Mouse (Mus musculus): ENCODE results near the gene Hist1h2ag. TPM values are rescaled to one million over a fixed set of nuclear protein-coding genes. Genes with fewer than 3 reads are reported as not detected.

Gene Hist1h2ag
- polyA plus RNA-seq, 1 experiment from 2014 or later = 9.4 TPM

- TF ChIP-seq CTCF (IDR thresholded peaks at IDR 0.05; ENCODE audit: low read depth) (no peak), EP300 (IDR thresholded peaks at IDR 0.05; ENCODE audit: low read depth) (peak; percentile 77)
- H3K4me2 ChIP-seq (ENCODE audit: low read depth, low read length) = peak overlapping the region; percentile 73
- H3K4me1 ChIP-seq (ENCODE audit: insufficient read depth) = peaks cover 7% of the 10 kb centered on the region
- ATAC-seq = peak; percentile 50
- peak overlapping the region; percentile 62 for H3K4me3 ChIP-seq (ENCODE audit: low read depth, low read length)
- H3K36me3 ChIP-seq (replicated peaks; ENCODE audit: insufficient read depth, low read length) = no peaks in the 10 kb centered on the region
- no peaks in the 10 kb centered on the region for H3K27me3 ChIP-seq (ENCODE audit: insufficient read depth, low read length)
- WGBS (ENCODE audit: insufficient replicate concordance) = 1% methylated on average over 35 of the region's 35 CpGs
- H3K27ac ChIP-seq (ENCODE audit: low read depth) = peak overlapping the region; percentile 66
- H3K9ac ChIP-seq (replicated peaks) = peak overlapping the region; percentile 72
- peak; percentile 91 for DNase-seq
- no peaks in the 10 kb centered on the region for H3K9me3 ChIP-seq (ENCODE audit: low read length)
These were observed 16.4 kb downstream of the Hist1h2ag start for GRCm38 (mm10) chr13:22026058-22027031.

GRCm38 (mm10) chr13:22022241-22022640, 20.5 kb downstream of the Hist1h2ag start:
- WGBS (ENCODE audit: insufficient replicate concordance) = under 1% methylated on average over 9 of the region's 9 CpGs

GRCm38 (mm10) chr13:22021581-22021980, 21.2 kb downstream of the Hist1h2ag start:
- 0% methylated on average over 11 of the region's 11 CpGs for WGBS (ENCODE audit: insufficient replicate concordance)
- peak; percentile 38 for ATAC-seq

More at GRCm38 (mm10) chr13:22022241-22022640, 20.5 kb downstream of the Hist1h2ag start:
- H3K4me1 ChIP-seq (ENCODE audit: insufficient read depth) = peaks cover 7% of the 10 kb centered on the region
- no peaks in the 10 kb centered on the region for H3K27me3 ChIP-seq (ENCODE audit: insufficient read depth, low read length)
- H3K9me3 ChIP-seq (ENCODE audit: low read length) = no peaks in the 10 kb centered on the region
- ATAC-seq (peak; percentile 72), DNase-seq (peak; percentile 88)
- peak overlapping the region; percentile 59 for H3K4me3 ChIP-seq (ENCODE audit: low read depth, low read length)
- peak overlapping the region; percentile 65 for H3K9ac ChIP-seq (replicated peaks)
- no peaks in the 10 kb centered on the region for H3K36me3 ChIP-seq (replicated peaks; ENCODE audit: insufficient read depth, low read length)
- peak overlapping the region; percentile 74 for H3K27ac ChIP-seq (ENCODE audit: low read depth)
- peak overlapping the region; percentile 81 for H3K4me2 ChIP-seq (ENCODE audit: low read depth, low read length)
- TF ChIP-seq EP300 (IDR thresholded peaks at IDR 0.05; ENCODE audit: low read depth) (peak; percentile 62), CTCF (IDR thresholded peaks at IDR 0.05; ENCODE audit: low read depth) (no peak)

GRCm38 (mm10) chr13:22020901-22021339, 21.8 kb downstream of the Hist1h2ag start:
- Histone ChIP-seq H3K27ac (ENCODE audit: low read depth) (peak overlapping the region; percentile 74), H3K4me2 (ENCODE audit: low read depth, low read length) (peak overlapping the region; percentile 81), H3K27me3 (ENCODE audit: insufficient read depth, low read length) (no peaks in the 10 kb centered on the region), H3K36me3 (replicated peaks; ENCODE audit: insufficient read depth, low read length) (no peaks in the 10 kb centered on the region), H3K4me3 (ENCODE audit: low read depth, low read length) (peak overlapping the region; percentile 59), H3K9ac (replicated peaks) (peak overlapping the region; percentile 65), H3K4me1 (ENCODE audit: insufficient read depth) (peaks cover 4% of the 10 kb centered on the region), H3K9me3 (ENCODE audit: low read length) (no peaks in the 10 kb centered on the region)
- DNase-seq (peak; percentile 78), ATAC-seq (peak; percentile 75)
- peak; percentile 20; the same call in 1 of the 2 replicates for TF ChIP-seq EP300 (IDR thresholded peaks at IDR 0.05; ENCODE audit: low read depth)
- TF ChIP-seq CTCF (IDR thresholded peaks at IDR 0.05; ENCODE audit: low read depth) = no peak
- WGBS (ENCODE audit: insufficient replicate concordance) = under 1% methylated on average over 8 of the region's 8 CpGs

More at GRCm38 (mm10) chr13:22021581-22021980, 21.2 kb downstream of the Hist1h2ag start:
- peak overlapping the region; percentile 81 for H3K4me2 ChIP-seq (ENCODE audit: low read depth, low read length)
- no peaks in the 10 kb centered on the region for H3K36me3 ChIP-seq (replicated peaks; ENCODE audit: insufficient read depth, low read length)
- H3K9ac ChIP-seq (replicated peaks) = peak overlapping the region; percentile 65
- no peaks in the 10 kb centered on the region for H3K27me3 ChIP-seq (ENCODE audit: insufficient read depth, low read length)
- TF ChIP-seq CTCF (IDR thresholded peaks at IDR 0.05; ENCODE audit: low read depth) (no peak), EP300 (IDR thresholded peaks at IDR 0.05; ENCODE audit: low read depth) (no peak)
- H3K4me1 ChIP-seq (ENCODE audit: insufficient read depth) = peaks cover 7% of the 10 kb centered on the region
- H3K9me3 ChIP-seq (ENCODE audit: low read length) = no peaks in the 10 kb centered on the region
- no peak for DNase-seq
- peak overlapping the region; percentile 74 for H3K27ac ChIP-seq (ENCODE audit: low read depth)
- peak overlapping the region; percentile 59 for H3K4me3 ChIP-seq (ENCODE audit: low read depth, low read length)

- peak; percentile 63 for ATAC-seq
- peak overlapping the region; percentile 81 for H3K4me2 ChIP-seq (ENCODE audit: low read depth, low read length)
- no peaks in the 10 kb centered on the region for H3K36me3 ChIP-seq (replicated peaks; ENCODE audit: insufficient read depth, low read length)
- peaks cover 7% of the 10 kb centered on the region; the same call in 1 of the 2 replicates for H3K4me1 ChIP-seq (ENCODE audit: insufficient read depth)
- H3K9ac ChIP-seq (replicated peaks) = peak overlapping the region; percentile 57
- peak overlapping the region; percentile 59 for H3K4me3 ChIP-seq (ENCODE audit: low read depth, low read length)
- peak; percentile 58 for DNase-seq
- no peak for TF ChIP-seq CTCF (IDR thresholded peaks at IDR 0.05; ENCODE audit: low read depth)
- TF ChIP-seq EP300 (IDR thresholded peaks at IDR 0.05; ENCODE audit: low read depth) = no peak
- 0 out of 2 replicates have a peak, but pooled peaks cover 2% of the 10 kb centered on the region for H3K27me3 ChIP-seq (ENCODE audit: insufficient read depth, low read length)
- no peaks in the 10 kb centered on the region for H3K9me3 ChIP-seq (ENCODE audit: low read length)
- H3K27ac ChIP-seq (ENCODE audit: low read depth) = peak overlapping the region; percentile 31; the same call in 1 of the 2 replicates
- 1% methylated on average over 44 of the region's 44 CpGs for WGBS (ENCODE audit: insufficient replicate concordance)
These were observed 22.6 kb downstream of the Hist1h2ag start for GRCm38 (mm10) chr13:22019934-22020835.
